Mouse (Mus musculus) MEL (cell line): ENCODE results near the gene Rps6ka2. TPM values are rescaled to one million over a fixed set of nuclear protein-coding genes. Genes with fewer than 3 reads are reported as not detected.

Experiments used
- DNase-seq: peaks from one replicate; pipeline ENCODE4 v3.0.0; 2011; ENCODE audit warnings: low read depth, low spot score
- H3K27ac ChIP-seq: 2 replicates; pipeline ENCODE4 v1.5.1; 2012; ENCODE audit warnings: low read depth, mild to moderate bottlenecking, control low read depth, low read length, moderate library complexity; ENCODE audit not compliant: control insufficient read depth
- H3K27me3 ChIP-seq, 2 experiments: fragments of 150-350 bp in 1 of 2; sonication (generic) in 1 of 2; 2 replicates each; pipeline ENCODE4 v1.6.1; 2012; ENCODE audit warnings: low read length in 2 of 2, mild to moderate bottlenecking in 2 of 2, improper control_type of control experiment in 1 of 2, moderate library complexity in 1 of 2; ENCODE audit not compliant: insufficient read depth in 2 of 2, control insufficient read depth in 1 of 2
- H3K36me3 ChIP-seq, 2 experiments: 2 replicates each; pipeline ENCODE4 v1.6.1; 2012 to 2014; ENCODE audit warnings: low read length in 2 of 2, improper control_type of control experiment in 1 of 2, inconsistent platforms in 1 of 2, mild to moderate bottlenecking in 1 of 2; ENCODE audit not compliant: insufficient read depth in 2 of 2, control insufficient read depth in 1 of 2
- H3K4me1 ChIP-seq, 2 experiments: fragments of 150-350 bp in 1 of 2; sonication (generic) in 1 of 2; 2 replicates each; pipeline ENCODE4 v1.6.1; 2012; ENCODE audit warnings: low read length in 2 of 2, improper control_type of control experiment in 1 of 2, mild to moderate bottlenecking in 1 of 2; ENCODE audit not compliant: insufficient read depth in 2 of 2, control insufficient read depth in 1 of 2
- H3K4me3 ChIP-seq, 2 experiments: fragments of 150-350 bp in 1 of 2; sonication (generic) in 1 of 2; 2 replicates each; pipeline ENCODE4 v1.5.1; 2012; ENCODE audit warnings: low read depth in 2 of 2, low read length in 2 of 2, mild to moderate bottlenecking in 2 of 2, moderate library complexity in 2 of 2, control low read depth in 1 of 2, improper control_type of control experiment in 1 of 2; ENCODE audit not compliant: control insufficient read depth in 1 of 2, insufficient read depth in 1 of 2
- H3K79me2 ChIP-seq: 2 replicates; pipeline ENCODE4 v1.6.1; 2012; ENCODE audit warnings: mild to moderate bottlenecking, low read length, moderate library complexity; ENCODE audit not compliant: control insufficient read depth, poor library complexity, insufficient read depth
- H3K9ac ChIP-seq: 2 replicates; pipeline ENCODE4 v1.6.1; 2012; ENCODE audit warnings: low read depth, mild to moderate bottlenecking, control low read depth, low read length, moderate library complexity; ENCODE audit not compliant: control insufficient read depth, poor library complexity, severe bottlenecking
- H3K9me3 ChIP-seq: fragments of 150-350 bp; sonication (generic); replicated peaks from 2 replicates; pipeline ENCODE4 v1.6.1; 2012; ENCODE audit warnings: mild to moderate bottlenecking, low read length, improper control_type of control experiment, moderate library complexity; ENCODE audit not compliant: insufficient read depth
- CTCF ChIP-seq, 3 experiments: IDR thresholded peaks in 2 of 3; conservative IDR thresholded peaks in 1 of 3; 2 replicates each; pipeline ENCODE4 v1.5.1; 2011 to 2012; ENCODE audit warnings: low read length in 3 of 3, low read depth in 2 of 3, mild to moderate bottlenecking in 2 of 3, improper control_type of control experiment in 1 of 3, inconsistent platforms in 1 of 3, mixed read lengths in 1 of 3, moderate library complexity in 1 of 3; ENCODE audit not compliant: control insufficient read depth in 1 of 3, insufficient read depth in 1 of 3, poor library complexity in 1 of 3, severe bottlenecking in 1 of 3
- EP300 ChIP-seq, 2 experiments: IDR thresholded peaks; 2 replicates each; pipeline ENCODE4 v1.6.1; 2011; ENCODE audit warnings: improper control_type of control experiment in 2 of 2, low read length in 2 of 2, low read depth in 1 of 2, mild to moderate bottlenecking in 1 of 2
- ETS1 ChIP-seq: IDR thresholded peaks from 2 replicates; pipeline ENCODE4 v1.6.1; 2012; ENCODE audit warnings: low read depth, mild to moderate bottlenecking, inconsistent platforms, low read length, improper control_type of control experiment, moderate library complexity
- GATA1 ChIP-seq: IDR thresholded peaks from 2 replicates; pipeline ENCODE4 v1.6.1; 2011; ENCODE audit warnings: low read depth, low read length, improper control_type of control experiment
- HCFC1 ChIP-seq: IDR thresholded peaks from 2 replicates; pipeline ENCODE4 v1.6.1; 2012; ENCODE audit warnings: low read depth, mild to moderate bottlenecking, inconsistent platforms, low read length, improper control_type of control experiment, moderate library complexity
- KAT2A ChIP-seq: conservative IDR thresholded peaks from 2 replicates; pipeline ENCODE4 v1.6.1; 2012; ENCODE audit warnings: low read depth, low read length, improper control_type of control experiment, inconsistent platforms
- MAFK ChIP-seq: IDR thresholded peaks from 2 replicates; pipeline ENCODE4 v1.6.1; 2011; ENCODE audit warnings: low read depth, mild to moderate bottlenecking, low read length, improper control_type of control experiment, borderline replicate concordance
- MAX ChIP-seq: IDR thresholded peaks from 2 replicates; pipeline ENCODE4 v1.6.1; 2011; ENCODE audit warnings: low read length, improper control_type of control experiment
- MAZ ChIP-seq: IDR thresholded peaks from 2 replicates; pipeline ENCODE4 v1.6.1; 2012; ENCODE audit warnings: low read depth, mild to moderate bottlenecking, inconsistent platforms, low read length, improper control_type of control experiment
- MXI1 ChIP-seq: IDR thresholded peaks from 2 replicates; pipeline ENCODE4 v1.6.1; 2011; ENCODE audit warnings: mild to moderate bottlenecking, low read depth, low read length, improper control_type of control experiment
- MYB ChIP-seq: IDR thresholded peaks from 2 replicates; pipeline ENCODE4 v1.6.1; 2011; ENCODE audit warnings: mild to moderate bottlenecking, low read depth, low read length, improper control_type of control experiment
- NELFE ChIP-seq: IDR thresholded peaks from 2 replicates; pipeline ENCODE4 v1.6.1; 2011; ENCODE audit warnings: low read depth, low read length, improper control_type of control experiment
- NRF1 ChIP-seq: IDR thresholded peaks from 2 replicates; pipeline ENCODE4 v1.6.1; 2014; ENCODE audit warnings: low read depth, mild to moderate bottlenecking, inconsistent platforms, low read length, improper control_type of control experiment, moderate library complexity; ENCODE audit not compliant: poor library complexity, insufficient read depth, severe bottlenecking
- POLR2A ChIP-seq, 2 experiments: IDR thresholded peaks; 2 replicates each; pipeline ENCODE4 v1.6.1; 2011 to 2012; ENCODE audit warnings: low read length in 2 of 2, mild to moderate bottlenecking in 2 of 2, control low read depth in 1 of 2, improper control_type of control experiment in 1 of 2, low read depth in 1 of 2, moderate library complexity in 1 of 2; ENCODE audit not compliant: control insufficient read depth in 1 of 2, insufficient read depth in 1 of 2, poor library complexity in 1 of 2
- POLR2AphosphoS2 ChIP-seq: IDR thresholded peaks from 2 replicates; pipeline ENCODE4 v1.6.1; 2011; ENCODE audit warnings: low read length, improper control_type of control experiment
- POLR2AphosphoS5 ChIP-seq: IDR thresholded peaks from 2 replicates; pipeline ENCODE4 v1.6.1; 2012; ENCODE audit warnings: low read depth, borderline replicate concordance, mild to moderate bottlenecking, inconsistent platforms, low read length, moderate library complexity, mixed read lengths
- SIN3A ChIP-seq: IDR thresholded peaks from 2 replicates; pipeline ENCODE4 v1.6.1; 2012; ENCODE audit warnings: low read length, improper control_type of control experiment, inconsistent platforms
- TAL1 ChIP-seq: IDR thresholded peaks from 2 replicates; pipeline ENCODE4 v1.6.1; 2012; ENCODE audit warnings: mild to moderate bottlenecking, inconsistent platforms, low read length, moderate library complexity, mixed read lengths
- TCF12 ChIP-seq: IDR thresholded peaks from 2 replicates; pipeline ENCODE4 v1.6.1; 2014; ENCODE audit warnings: low read depth, mild to moderate bottlenecking, inconsistent platforms, low read length, improper control_type of control experiment, moderate library complexity
- UBTF ChIP-seq: IDR thresholded peaks from 2 replicates; pipeline ENCODE4 v1.6.1; 2012; ENCODE audit warnings: low read depth, mild to moderate bottlenecking, inconsistent platforms, low read length, improper control_type of control experiment, moderate library complexity, borderline replicate concordance; ENCODE audit not compliant: insufficient read depth
- ZC3H11A ChIP-seq: IDR thresholded peaks from 2 replicates; pipeline ENCODE4 v1.6.1; 2012; ENCODE audit warnings: low read depth, mild to moderate bottlenecking, inconsistent platforms, low read length, improper control_type of control experiment
- ZKSCAN1 ChIP-seq: IDR thresholded peaks from 2 replicates; pipeline ENCODE4 v1.6.1; 2012; ENCODE audit warnings: low read depth, mild to moderate bottlenecking, inconsistent platforms, low read length, improper control_type of control experiment, moderate library complexity
- polyA plus RNA-seq, 2 experiments: library from polyadenylated mRNA; stranded (reverse) in 1 of 2; unstranded in 1 of 2; fragments of >175 nt in 1 of 2; fragments of >200 nt in 1 of 2; gene quantifications; 2 replicates each; pipeline versions ENCODE4 v1.2.1 to v1.2.4; 2012; ENCODE audit warnings: low replicate concordance in 2 of 2, low read depth in 1 of 2; ENCODE audit not compliant: insufficient read length in 2 of 2, insufficient read depth in 1 of 2, missing spikeins in 1 of 2
- total RNA-seq: library from RNA; depleted of rRNA; stranded (reverse); fragments of 300-350 nt; gene quantifications from 2 replicates; pipeline ENCODE4 v1.2.3, GENCODE M21; 2012

Rps6ka2 gene
- total and polyA plus RNA-seq, 3 experiments = 6.0 to 11.2 TPM; not detected in 1

DNA sequence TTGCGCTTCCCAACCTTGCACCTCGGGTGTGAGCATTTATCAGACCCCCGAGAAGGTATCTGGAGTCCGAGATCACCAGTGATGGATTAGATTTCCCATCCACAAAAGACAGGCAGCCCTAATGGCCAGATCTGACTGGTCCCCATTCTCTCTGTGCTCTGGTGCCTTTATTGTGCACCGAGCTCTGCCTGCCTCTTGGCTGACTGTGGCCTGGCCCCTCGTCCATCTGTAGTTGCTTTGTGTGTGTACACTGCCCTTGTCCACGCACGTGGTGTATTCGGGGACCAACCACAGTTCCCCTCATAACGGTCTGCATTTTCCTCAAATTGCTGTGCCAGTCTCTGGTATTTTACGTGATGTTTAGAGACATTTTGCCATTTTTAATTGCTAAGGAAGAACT is 40.7 kb downstream of the Rps6ka2 start:
- no peak for DNase-seq

DNA sequence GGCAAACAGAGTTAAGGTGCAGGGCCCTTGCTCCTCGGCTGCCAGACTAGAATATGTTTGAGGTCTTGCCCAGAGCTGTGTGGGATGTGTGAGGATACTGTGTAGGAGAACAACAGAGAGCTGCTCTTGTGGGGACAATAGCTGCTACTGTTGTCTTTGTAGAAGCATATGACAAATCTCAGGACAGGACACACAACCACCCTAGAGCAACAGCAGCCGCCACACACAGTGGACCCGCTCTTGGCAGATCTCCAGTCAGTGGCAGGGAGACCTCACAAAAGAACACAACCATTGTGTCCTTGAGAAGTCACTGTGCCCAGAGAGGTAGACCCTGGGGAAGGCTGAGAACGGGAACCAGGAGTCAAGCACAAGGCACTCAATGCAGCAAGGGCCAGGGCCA is 42.0 kb downstream of the Rps6ka2 start:
- no peaks in the 10 kb centered on the region for H3K9me3 ChIP-seq
- H3K4me1 ChIP-seq = no peaks in the 10 kb centered on the region
- H3K27ac ChIP-seq = no peak overlapping the region
- H3K9ac ChIP-seq = no peak overlapping the region
- DNase-seq = no peak
- H3K79me2 ChIP-seq = no peaks in the 10 kb centered on the region
- H3K36me3 ChIP-seq = no peaks in the 10 kb centered on the region
- H3K27me3 ChIP-seq = no peaks in the 10 kb centered on the region
- no peak overlapping the region for H3K4me3 ChIP-seq
- TF ChIP-seq TAL1 = no peak
- TF ChIP-seq ZC3H11A = no peak
- TF ChIP-seq ETS1 = no peak
- no peak for TF ChIP-seq HCFC1
- no peak for TF ChIP-seq MAZ
- TF ChIP-seq GATA1 = no peak
- no peak for TF ChIP-seq UBTF
- no peak for TF ChIP-seq SIN3A
- TF ChIP-seq NRF1 = no peak
- TF ChIP-seq ZKSCAN1 = no peak
- TF ChIP-seq POLR2AphosphoS5 = no peak
- TF ChIP-seq POLR2AphosphoS2 = no peak
- no peak for TF ChIP-seq EP300 (IDR thresholded peaks at IDR 0.05; ENCODE audit: low read depth in 1 of 2, low read length in 2 of 2)

More for the DNA sequence above, 40.7 kb downstream of the Rps6ka2 start:
- Histone ChIP-seq H3K4me1 (no peaks in the 10 kb centered on the region), H3K4me3 (no peak overlapping the region), H3K27me3 (no peaks in the 10 kb centered on the region), H3K36me3 (no peaks in the 10 kb centered on the region), H3K27ac (no peak overlapping the region), H3K79me2 (no peaks in the 10 kb centered on the region), H3K9me3 (no peaks in the 10 kb centered on the region), H3K9ac (no peak overlapping the region)
- no peak for TF ChIP-seq UBTF
- TF ChIP-seq MXI1 = no peak
- TF ChIP-seq TCF12 = no peak
- no peak for TF ChIP-seq KAT2A
- TF ChIP-seq POLR2AphosphoS2 = no peak
- no peak for TF ChIP-seq POLR2A (IDR thresholded peaks at IDR 0.05; ENCODE audit: control insufficient read depth in 1 of 2, insufficient read depth in 1 of 2, low read depth in 1 of 2, low read length in 2 of 2, poor library complexity in 1 of 2)
- TF ChIP-seq ZKSCAN1 = no peak
- no peak for TF ChIP-seq MAFK
- no peak for TF ChIP-seq POLR2AphosphoS5
- TF ChIP-seq MYB = no peak
- TF ChIP-seq MAX = no peak
- TF ChIP-seq MAZ = no peak
- TF ChIP-seq ETS1 = no peak
- no peak for TF ChIP-seq CTCF (IDR thresholded peaks at IDR 0.05 in 2 of 3, conservative IDR thresholded peaks at IDR 0.05 in 1 of 3; ENCODE audit: control insufficient read depth in 1 of 3, insufficient read depth in 1 of 3, low read depth in 2 of 3, low read length in 3 of 3, poor library complexity in 1 of 3, severe bottlenecking in 1 of 3)
- TF ChIP-seq NELFE = no peak
